Comparison of ENCODE assay signal across 7 mouse cellular contexts in genomic region chr1:75388898-75389515, GRCm38 (mm10). TPM values are rescaled to one million over a fixed set of nuclear protein-coding genes. Genes with fewer than 3 reads are reported as not detected.
A peak's percentile ranks its signal among the peaks of the same experiment; 100 is the strongest.
DNase-seq lines count a peak whose midpoint lies in the region; ATAC-seq and TF ChIP-seq lines count a peak whose summit lies in the region.

No protein-coding gene starts in this region.

- H3K9ac ChIP-seq in forebrain, embryonic 13.5 days = peak overlapping the region; percentile 50; the same call in 1 of the 2 replicates
- H3K9ac ChIP-seq in intestine, postnatal 0 days (ENCODE audit: low read depth, low read length) = no peak overlapping the region
- 0 out of 2 replicates have a peak overlapping the region, but pooled peaks have one; percentile 34 for H3K9ac ChIP-seq in neural tube, embryonic 15.5 days (replicated peaks)

- H3K4me3 ChIP-seq in layer of hippocampus, adult 2 months = peak overlapping the region; percentile 54
- H3K4me3 ChIP-seq in forebrain, embryonic 13.5 days = peak overlapping the region; percentile 34
- no peak overlapping the region for H3K4me3 ChIP-seq in intestine, postnatal 0 days (ENCODE audit: low read depth, low read length)
- peak overlapping the region; percentile 26 for H3K4me3 ChIP-seq in neural tube, embryonic 15.5 days (replicated peaks)

- no peak for DNase-seq in layer of hippocampus, adult 2 months (ENCODE audit: low spot score in 2 of 2)
- no peak for DNase-seq in layer of hippocampus, adult 8-10 months (ENCODE audit: low spot score in 2 of 2)
- no peak for DNase-seq in thymus, postnatal 4 days
- DNase-seq in urinary bladder, postnatal 25 days (ENCODE audit: low spot score) = no peak

- H3K4me2 ChIP-seq in forebrain, embryonic 13.5 days = peak overlapping the region; percentile 58
- peak overlapping the region; percentile 51; the same call in 1 of the 2 replicates for H3K4me2 ChIP-seq in intestine, postnatal 0 days (replicated peaks; ENCODE audit: low read depth)
- H3K4me2 ChIP-seq in neural tube, embryonic 15.5 days = peak overlapping the region; percentile 53

- 20% methylated on average over 23 of the region's 23 CpGs for WGBS in forebrain, embryonic 13.5 days
- 49% methylated on average over 23 of the region's 23 CpGs for WGBS in intestine, postnatal 0 days
- 19% methylated on average over 23 of the region's 23 CpGs for WGBS in neural tube, embryonic 15.5 days

- peaks cover 48% of the 10 kb centered on the region for H3K4me1 ChIP-seq in forebrain, embryonic 13.5 days
- 0 out of 2 replicates have a peak, but pooled peaks cover 3% of the 10 kb centered on the region for H3K4me1 ChIP-seq in intestine, postnatal 0 days (replicated peaks; ENCODE audit: control insufficient read depth, insufficient read depth, low read length)
- H3K4me1 ChIP-seq in neural tube, embryonic 15.5 days = peaks cover 63% of the 10 kb centered on the region

- no peak for TF ChIP-seq CTCF in layer of hippocampus, adult 2 months (conservative IDR thresholded peaks at IDR 0.05)
- no peak for TF ChIP-seq CTCF in intestine, postnatal 0 days (IDR thresholded peaks at IDR 0.05; ENCODE audit: low read depth)

- no peak for ATAC-seq in forebrain, embryonic 13.5 days
- ATAC-seq in intestine, postnatal 0 days = no peak
- ATAC-seq in neural tube, embryonic 15.5 days (ENCODE audit: low FRiP score) = no peak

- peak overlapping the region; percentile 98 for H3K27ac ChIP-seq in layer of hippocampus, adult 2 months
- H3K27ac ChIP-seq in forebrain, embryonic 13.5 days = no peak overlapping the region
- no peak overlapping the region for H3K27ac ChIP-seq in intestine, postnatal 0 days (ENCODE audit: low read depth, low read length)
- no peak overlapping the region for H3K27ac ChIP-seq in neural tube, embryonic 15.5 days (replicated peaks)

- peaks cover 70% of the 10 kb centered on the region for H3K27me3 ChIP-seq in forebrain, embryonic 13.5 days
- H3K27me3 ChIP-seq in intestine, postnatal 0 days (replicated peaks; ENCODE audit: control insufficient read depth, insufficient read depth, low read length) = peaks cover 25% of the 10 kb centered on the region
- peaks cover 42% of the 10 kb centered on the region for H3K27me3 ChIP-seq in neural tube, embryonic 15.5 days (replicated peaks)

- no peaks in the 10 kb centered on the region for H3K36me3 ChIP-seq in forebrain, embryonic 13.5 days (ENCODE audit: poor library complexity, severe bottlenecking)
- 0 out of 2 replicates have a peak, but pooled peaks cover 3% of the 10 kb centered on the region for H3K36me3 ChIP-seq in intestine, postnatal 0 days (ENCODE audit: control insufficient read depth, insufficient read depth)
- H3K36me3 ChIP-seq in neural tube, embryonic 15.5 days = 0 out of 2 replicates have a peak, but pooled peaks cover 8% of the 10 kb centered on the region

- H3K9me3 ChIP-seq in forebrain, embryonic 13.5 days (replicated peaks) = no peaks in the 10 kb centered on the region
- H3K9me3 ChIP-seq in intestine, postnatal 0 days (ENCODE audit: control insufficient read depth) = no peaks in the 10 kb centered on the region
- no peaks in the 10 kb centered on the region for H3K9me3 ChIP-seq in neural tube, embryonic 15.5 days (replicated peaks)

RNA-seq across cellular contexts. Expression of gene Speg, which starts 13.9 kb away (rescaled TPM):
- 100 to 1,000 TPM; 168 to 179 TPM for total RNA-seq in layer of hippocampus, adult 2 months (2021)
- 100 to 1,000 TPM; 168 to 185 (median 182) TPM for total RNA-seq in layer of hippocampus, adult 8-10 months (2022)
- 7.6 and 9.0 TPM in 2 replicates for polyA plus RNA-seq in forebrain, embryonic 13.5 days (2015; fragmentation: Nextera tagmentation; extraction: Ambion mirVana)
- 20.1 and 21.3 TPM in 2 replicates for polyA plus RNA-seq in intestine, postnatal 0 days (2015; fragmentation: Nextera tagmentation; extraction: Ambion mirVana)
- polyA plus RNA-seq in neural tube, embryonic 15.5 days (2015; fragmentation: Nextera tagmentation; extraction: Ambion mirVana) = 20.1 and 21.7 TPM in 2 replicates

RNA-seq across cellular contexts. Expression of gene Des, which starts 28.9 kb away (rescaled TPM):
- under 1 TPM; 0.88 to 1.00 TPM for total RNA-seq in layer of hippocampus, adult 2 months (2021)
- 1 to 10 TPM in 3 of 4 experiments, under 1 TPM in 1; 0.60 to 1.9 (median 1.5) TPM for total RNA-seq in layer of hippocampus, adult 8-10 months (2022)
- 0.81 and 1.1 TPM in 2 replicates for polyA plus RNA-seq in forebrain, embryonic 13.5 days (2015; fragmentation: Nextera tagmentation; extraction: Ambion mirVana)
- 233 and 254 TPM in 2 replicates for polyA plus RNA-seq in intestine, postnatal 0 days (2015; fragmentation: Nextera tagmentation; extraction: Ambion mirVana)
- 10.9 and 16.0 TPM in 2 replicates for polyA plus RNA-seq in neural tube, embryonic 15.5 days (2015; fragmentation: Nextera tagmentation; extraction: Ambion mirVana)

RNA-seq across cellular contexts. Expression of gene Gmppa, which starts 46.7 kb away (rescaled TPM):
- 10 to 100 TPM; 72.9 to 76.0 TPM for total RNA-seq in layer of hippocampus, adult 2 months (2021)
- total RNA-seq in layer of hippocampus, adult 8-10 months (2022) = 10 to 100 TPM; 58.3 to 77.2 (median 72.7) TPM
- 53.7 and 62.7 TPM in 2 replicates for polyA plus RNA-seq in forebrain, embryonic 13.5 days (2015; fragmentation: Nextera tagmentation; extraction: Ambion mirVana)
- 121 and 124 TPM in 2 replicates for polyA plus RNA-seq in intestine, postnatal 0 days (2015; fragmentation: Nextera tagmentation; extraction: Ambion mirVana)
- 72.4 and 78.3 TPM in 2 replicates for polyA plus RNA-seq in neural tube, embryonic 15.5 days (2015; fragmentation: Nextera tagmentation; extraction: Ambion mirVana)

Comparison
In these comparisons a context has a peak if more than half of its experiments do, and no peak if none do; other contexts are left out.
1. RNA of gene Des, which starts 28.9 kb away (polyA plus RNA-seq): 233 to 254 TPM in intestine, postnatal 0 days; 10.9 to 16.0 TPM in neural tube, embryonic 15.5 days and 0.81 to 1.1 TPM in forebrain, embryonic 13.5 days; every median in the first group is over 10 times any median in the second.
2. Peak in every context shown above with its lines, with median percentiles within 50 percentile points of each other: H3K4me2 ChIP-seq.